9 mouse cellular contexts compared by ENCODE assay signal in the genomic region with DNA sequence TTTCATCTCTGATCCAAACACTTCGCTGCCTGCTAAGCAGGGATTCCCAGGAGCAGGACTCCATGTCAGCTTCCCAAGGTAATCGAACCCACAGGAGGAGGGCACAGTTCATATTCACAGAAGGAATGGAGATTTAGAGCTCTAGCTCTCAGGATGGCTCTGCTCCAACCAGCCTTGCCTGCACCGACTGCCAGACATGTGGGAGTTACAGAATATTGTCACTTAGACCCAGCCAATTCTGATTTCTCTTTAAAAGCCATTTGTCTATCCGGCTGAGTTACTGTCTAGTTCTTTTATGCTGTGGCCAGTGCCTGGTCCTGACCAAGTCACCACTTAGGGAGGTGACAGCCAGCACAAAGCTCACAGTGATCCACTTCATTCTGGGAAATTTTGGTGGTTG. TPM values are rescaled to one million over a fixed set of nuclear protein-coding genes. Genes with fewer than 3 reads are reported as not detected.
DNase-seq lines count a peak whose midpoint lies in the region; ATAC-seq and TF ChIP-seq lines count a peak whose summit lies in the region.
"Had no signal": no experiment of that assay in that cellular context is flagged by ENCODE, and none has a peak within 500 bp of the region (broad histone marks: within the 10 kb centered on the region; RNA-seq: fewer than 3 reads in every experiment).

No protein-coding gene starts in this region.

- no peaks in the 10 kb centered on the region for H3K27me3 ChIP-seq in heart, embryonic 14.5 days (ENCODE audit: control insufficient read depth, insufficient read depth, low read length)
- H3K27me3 ChIP-seq in myocyte (ENCODE audit: control insufficient read depth, insufficient read depth, insufficient read length): no peaks in the 10 kb centered on the region
- H3K27me3 ChIP-seq: CH12.LX had no signal

- no peak for TF ChIP-seq POLR2A in myocyte (IDR thresholded peaks at IDR 0.05; ENCODE audit: insufficient read length, low read depth)

- H3K4me2 ChIP-seq in heart, embryonic 14.5 days (ENCODE audit: low read length): peak overlapping the region; percentile 94
- peak overlapping the region; percentile 69 for H3K4me2 ChIP-seq in myocyte (ENCODE audit: low read depth)

- 41% methylated on average over 4 of the region's 4 CpGs for WGBS in heart, embryonic 14.5 days

- H3K4me1 ChIP-seq in heart, embryonic 14.5 days (ENCODE audit: control insufficient read depth in 2 of 2, insufficient read depth in 2 of 2, low read length in 2 of 2): peaks cover 25 to 31% of the 10 kb centered on the region in 2 experiments

- no peaks in the 10 kb centered on the region for H3K9me3 ChIP-seq in heart, embryonic 14.5 days (ENCODE audit: control insufficient read depth, low read length)

- H3ac ChIP-seq in myocyte (ENCODE audit: control insufficient read depth, insufficient read length): peak overlapping the region; percentile 51

- no peak overlapping the region for H3K27ac ChIP-seq in heart, embryonic 14.5 days (replicated peaks in 1 of 2; ENCODE audit: control insufficient read depth in 1 of 2, insufficient read depth in 1 of 2, low read depth in 2 of 2, low read length in 2 of 2)

- peak overlapping the region; percentile 96 for H3K9ac ChIP-seq in heart, embryonic 14.5 days (ENCODE audit: low read length)

- ATAC-seq in heart, embryonic 14.5 days (ENCODE audit: insufficient number of reproducible peaks, insufficient read depth, low FRiP score, low read depth): no peak

- peak; percentile 45 for DNase-seq in cerebellum, postnatal 10 days
- DNase-seq in cerebellum, postnatal 4 days (ENCODE audit: low spot score in 2 of 2): no peak
- DNase-seq in adipocyte (ENCODE audit: low spot score): peak; percentile 67
- peak; percentile 48 to 79 for DNase-seq in layer of hippocampus, postnatal 14 days (ENCODE audit: low spot score in 2 of 2)
- DNase-seq in urinary bladder, postnatal 14 days (ENCODE audit: low spot score): no peak
- no peak for DNase-seq in B cell, adult 2 months

- H3K79me2 ChIP-seq in myocyte (ENCODE audit: control insufficient read depth, insufficient read depth): no peaks in the 10 kb centered on the region

- H3K36me3 ChIP-seq in heart, embryonic 14.5 days (ENCODE audit: control insufficient read depth, insufficient read depth, low read length): no peaks in the 10 kb centered on the region
- no peaks in the 10 kb centered on the region for H3K36me3 ChIP-seq in myocyte (ENCODE audit: control insufficient read depth, insufficient read depth)

- H3K4me3 ChIP-seq in heart, embryonic 14.5 days (ENCODE audit: control insufficient read depth in 1 of 2, insufficient read depth in 1 of 2, low read depth in 1 of 2, low read length in 2 of 2): peak overlapping the region; percentile 8 to 93; a peak in 3 of 4 replicates
- peak overlapping the region; percentile 39 for H3K4me3 ChIP-seq in myocyte

TF ChIP-seq in myocyte, 11 proteins besides CTCF, POLR2A, EP300 and RAD21:
- TF ChIP-seq SRF (IDR thresholded peaks at IDR 0.05; ENCODE audit: control insufficient read depth, insufficient read length, low read depth): no peak
- no peak for TF ChIP-seq E2F4 (IDR thresholded peaks at IDR 0.05; ENCODE audit: insufficient read depth)
- TF ChIP-seq MYOD1 (IDR thresholded peaks at IDR 0.05; ENCODE audit: control insufficient read depth in 1 of 3, insufficient read length in 2 of 3, low read depth in 2 of 3): no peak
- TF ChIP-seq MYOG (IDR thresholded peaks at IDR 0.05; ENCODE audit: control insufficient read depth in 1 of 3, insufficient read depth in 1 of 3, insufficient read length in 2 of 3, low read depth in 2 of 3): no peak
- no peak for TF ChIP-seq REST (IDR thresholded peaks at IDR 0.05; ENCODE audit: insufficient read depth, insufficient read length)
- no peak for TF ChIP-seq POLR2AphosphoS2 (IDR thresholded peaks at IDR 0.05; ENCODE audit: insufficient read length, low read depth)
- no peak for TF ChIP-seq CEBPB (IDR thresholded peaks at IDR 0.05; ENCODE audit: insufficient read depth, poor library complexity, severe bottlenecking)
- no peak for TF ChIP-seq TCF3 (IDR thresholded peaks at IDR 0.05; ENCODE audit: insufficient read length, low read depth)
- no peak for TF ChIP-seq USF1 (IDR thresholded peaks at IDR 0.05; ENCODE audit: low read depth)
- TF ChIP-seq TCF12 (IDR thresholded peaks at IDR 0.05; ENCODE audit: insufficient read depth, poor library complexity, severe bottlenecking): no peak
- no peak for TF ChIP-seq MAX (IDR thresholded peaks at IDR 0.05; ENCODE audit: low read depth)

RNA-seq across cellular contexts. Expression of a gene that starts 1.2 kb away (rescaled TPM):
- polyA plus RNA-seq in heart, embryonic 14.5 days (2014; fragmentation: Nextera tagmentation; extraction: Ambion mirVana): 21.5 and 21.9 TPM in 2 replicates
- total RNA-seq in layer of hippocampus, postnatal 14 days (2021): 10 to 100 TPM; 18.3 to 19.1 TPM
- polyA plus RNA-seq in myocyte (2012; fragmentation: generic; extraction: Trizol): 11.0 TPM

RNA-seq across cellular contexts. Expression of a gene that starts 32.6 kb away (rescaled TPM):
- polyA plus RNA-seq in heart, embryonic 14.5 days (2014; fragmentation: Nextera tagmentation; extraction: Ambion mirVana): 24.2 and 24.9 TPM in 2 replicates
- 10 to 100 TPM; 22.2 to 23.8 TPM for total RNA-seq in layer of hippocampus, postnatal 14 days (2021)
- 11.7 TPM for polyA plus RNA-seq in myocyte (2012; fragmentation: generic; extraction: Trizol)

RNA-seq across cellular contexts. Expression of a gene that starts 39.5 kb away (rescaled TPM):
- polyA plus RNA-seq in heart, embryonic 14.5 days (2014; fragmentation: Nextera tagmentation; extraction: Ambion mirVana): 28.5 and 29.7 TPM in 2 replicates
- total RNA-seq in layer of hippocampus, postnatal 14 days (2021): 10 to 100 TPM; 19.5 to 21.3 TPM
- polyA plus RNA-seq in myocyte (2012; fragmentation: generic; extraction: Trizol): 16.0 TPM

RNA-seq across cellular contexts. Expression of a gene that starts 39.6 kb away (rescaled TPM):
- 4.3 and 4.4 TPM in 2 replicates for polyA plus RNA-seq in heart, embryonic 14.5 days (2014; fragmentation: Nextera tagmentation; extraction: Ambion mirVana)
- total RNA-seq in layer of hippocampus, postnatal 14 days (2021): 10 to 100 TPM; 11.4 to 13.3 TPM
- polyA plus RNA-seq in myocyte (2012; fragmentation: generic; extraction: Trizol): 5.6 TPM

Comparison
In these comparisons a context has a peak if more than half of its experiments do, and no peak if none do; other contexts are left out.
1. DNase-seq: peak in cerebellum, postnatal 10 days (2 of 2), adipocyte (single experiment) and layer of hippocampus, postnatal 14 days (2 of 2); none in cerebellum, postnatal 4 days (0 of 2), urinary bladder, postnatal 14 days (single experiment) and B cell, adult 2 months (0 of 2).